Mouse (Mus musculus) lung, postnatal 25 days (tissue): ENCODE measurements around the gene Pappa2.

Source experiments
- DNase-seq: peaks from one replicate; pipeline ENCODE4 v3.0.0; 2022; ENCODE audit warnings: low spot score

Gene Pappa2

DNA sequence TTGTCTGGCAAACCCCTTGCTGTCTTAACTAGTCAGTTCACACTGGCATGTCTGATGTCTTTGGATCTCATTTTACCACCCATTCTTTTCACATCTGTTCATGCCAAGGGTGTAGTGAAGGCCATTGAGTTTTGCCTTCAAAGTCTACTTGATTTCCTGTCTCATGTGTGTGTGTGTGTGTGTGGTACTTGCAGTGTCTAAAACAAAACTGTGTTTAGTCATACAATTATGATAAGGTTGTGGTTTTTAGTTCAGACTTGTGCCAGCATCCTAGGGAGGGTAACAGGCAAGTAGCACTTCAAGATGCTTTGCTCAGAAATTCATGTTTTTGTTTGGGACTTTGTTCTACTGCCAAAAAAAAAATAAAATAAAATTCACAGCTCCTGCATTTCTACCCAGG is 216.1 kb downstream of the Pappa2 start:
- DNase-seq, result no peak

GRCm38 (mm10) chr1:158748356-158749096 is 231.8 kb downstream of the Pappa2 start:
- no peak for DNase-seq

GRCm38 (mm10) chr1:158741449-158741848 is 238.8 kb downstream of the Pappa2 start:
- DNase-seq, result no peak

DNA sequence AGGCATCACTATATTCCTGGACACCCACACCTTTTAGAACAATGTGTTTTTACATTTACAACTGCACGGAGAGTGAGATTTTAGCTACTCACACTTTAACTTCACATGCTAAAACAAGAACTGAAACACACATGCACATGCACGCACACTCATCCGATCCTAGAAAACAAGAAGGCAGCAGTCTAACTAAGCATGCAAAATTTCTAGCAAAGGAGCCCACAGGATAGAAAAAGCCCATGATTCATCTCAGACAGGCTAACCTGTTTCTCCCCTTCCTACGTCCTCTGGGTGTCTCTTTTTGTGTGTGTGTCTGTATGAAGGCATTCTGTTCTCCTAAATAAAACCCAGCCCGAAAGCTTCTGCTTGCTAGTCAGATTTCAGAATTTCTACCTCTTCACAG is 239.3 kb downstream of the Pappa2 start:
- no peak for DNase-seq

- no peak for DNase-seq
Observed at GRCm38 (mm10) chr1:158740161-158740766, 240.0 kb downstream of the Pappa2 start.

GRCm38 (mm10) chr1:158739132-158739919 is 241.0 kb downstream of the Pappa2 start:
- no peak for DNase-seq

- DNase-seq, result no peak
Observed at GRCm38 (mm10) chr1:158732868-158733496, 247.3 kb downstream of the Pappa2 start.

DNA sequence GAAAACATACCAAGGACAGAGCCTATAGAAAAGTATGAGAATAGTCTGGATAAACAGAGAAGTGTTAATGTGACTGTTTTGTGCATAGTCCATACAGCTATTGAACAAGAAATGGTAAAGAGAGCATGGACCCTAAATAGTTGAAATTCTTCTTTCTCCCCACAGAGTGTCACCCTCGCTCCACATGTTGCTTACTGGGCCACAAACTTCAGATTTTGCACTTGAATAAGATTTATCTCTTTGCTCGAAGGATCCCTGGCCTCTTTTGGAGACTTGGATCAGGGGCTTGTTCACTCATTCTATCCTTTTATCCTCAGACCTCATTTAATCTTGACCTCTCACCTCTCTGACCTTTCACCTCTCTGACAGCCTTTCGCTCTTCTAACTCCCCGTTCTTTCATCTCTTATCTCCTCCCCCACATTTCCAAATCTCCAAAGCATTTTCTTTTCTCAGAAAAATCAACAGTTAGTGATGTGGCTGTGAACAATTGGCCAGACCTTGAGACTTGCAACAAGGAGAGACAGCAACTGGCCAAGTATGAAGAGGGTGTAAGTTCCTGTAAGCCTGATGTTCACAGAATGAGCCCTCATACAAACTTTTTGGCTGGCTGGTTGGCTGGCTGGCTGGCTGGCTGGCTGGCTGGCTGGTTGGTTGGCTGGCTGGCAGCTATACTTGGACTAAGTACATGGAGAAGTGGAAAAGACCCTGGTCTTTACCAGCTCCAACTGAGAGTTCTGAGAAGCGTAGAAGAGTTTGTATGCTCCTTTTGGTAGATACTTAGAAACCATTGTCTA is 266.8 kb downstream of the Pappa2 start:
- peak; percentile 16 for DNase-seq

DNA sequence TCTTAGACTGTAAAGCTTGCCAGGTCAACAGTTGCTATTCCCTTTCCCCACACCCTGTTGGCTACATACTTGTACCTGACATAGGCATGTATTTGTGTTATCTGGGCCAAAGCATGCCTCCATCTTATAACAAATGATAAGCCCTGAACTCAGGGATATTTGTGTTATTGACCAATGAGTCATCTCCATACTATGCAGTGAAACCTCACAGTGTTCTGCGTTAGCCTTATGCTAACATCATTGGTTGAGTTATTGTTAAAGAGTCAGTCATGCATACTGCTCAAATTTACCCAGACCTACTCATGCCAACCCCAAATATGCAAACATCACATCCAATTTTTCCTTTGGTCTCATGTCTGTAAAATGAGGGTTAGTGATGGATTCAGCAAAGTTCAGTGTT is 279.0 kb downstream of the Pappa2 start:
- DNase-seq, result no peak

DNA sequence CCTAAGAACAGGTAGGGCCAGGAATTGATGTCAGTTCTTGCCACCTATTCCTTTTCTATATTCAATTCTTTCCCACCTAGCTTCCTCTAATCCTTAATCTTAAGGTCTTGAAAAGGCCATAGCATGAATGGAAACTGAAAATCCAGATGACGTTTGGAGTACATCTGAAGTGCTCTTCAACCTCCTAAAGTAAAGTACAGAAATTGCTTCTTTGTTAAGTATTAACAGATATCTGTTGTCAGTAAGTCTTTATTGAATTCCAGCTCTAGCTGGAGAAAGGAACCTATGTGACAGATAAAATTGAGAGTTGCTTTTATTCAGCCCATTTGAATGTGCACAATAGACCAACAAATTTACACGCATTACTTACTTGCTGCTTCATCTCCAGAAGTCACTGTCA is 280.1 kb downstream of the Pappa2 start:
- peak; percentile 1 for DNase-seq

- DNase-seq, result peak; percentile 67
Observed at GRCm38 (mm10) chr1:158699276-158699675, 281.0 kb downstream of the Pappa2 start.

DNA sequence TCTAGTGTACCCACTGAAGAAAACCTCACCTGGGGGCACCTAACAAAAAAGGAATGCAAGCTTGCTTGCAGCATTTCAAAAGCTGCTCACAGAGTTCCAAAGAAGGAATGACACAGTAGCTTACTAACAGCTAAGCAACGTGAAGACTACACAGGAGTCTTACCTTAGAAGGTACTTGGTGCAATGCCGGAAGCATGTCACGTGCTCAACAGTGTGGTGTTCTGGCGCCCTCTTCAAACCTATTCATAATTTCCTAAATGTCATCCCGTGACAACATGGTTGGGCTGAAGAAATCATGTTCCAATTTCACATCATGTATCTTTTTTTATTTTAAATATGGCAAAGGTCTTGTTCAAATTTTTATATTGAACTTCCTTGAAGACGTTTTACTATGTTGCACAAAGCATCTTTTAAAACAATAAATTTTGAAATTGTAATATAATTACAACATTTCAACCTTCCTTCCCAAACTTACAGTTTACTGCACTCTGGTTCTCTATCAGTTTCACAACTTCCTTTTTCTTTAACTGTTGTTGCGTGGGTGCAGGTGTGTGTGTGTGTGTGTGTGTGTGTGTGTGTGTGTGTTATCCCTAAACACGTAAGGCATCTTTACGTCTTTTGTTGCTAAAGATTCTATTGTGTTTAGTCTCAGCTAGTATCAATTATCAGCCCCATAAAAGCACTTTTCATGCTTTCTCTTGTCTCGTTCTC is 282.3 kb downstream of the Pappa2 start:
- no peak for DNase-seq

DNA sequence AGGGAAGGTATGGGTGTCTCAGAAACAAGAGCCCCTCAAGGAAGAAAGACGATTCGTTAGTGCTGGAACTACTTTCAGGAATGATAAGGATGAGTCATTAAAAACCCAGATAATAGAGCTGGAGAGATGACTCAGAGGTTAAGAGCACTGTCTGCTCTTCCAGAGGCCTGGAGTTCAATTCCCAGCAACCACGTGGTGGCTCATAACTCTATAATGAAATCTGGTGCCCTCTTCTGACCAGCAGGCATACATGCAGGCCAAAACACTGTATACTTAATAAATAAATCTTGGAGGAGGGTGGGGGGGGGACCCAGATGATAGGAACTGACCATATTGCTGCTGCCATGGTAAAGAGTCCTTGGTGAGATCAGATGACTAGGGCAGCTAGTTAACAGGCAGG is 282.9 kb downstream of the Pappa2 start:
- no peak for DNase-seq

GRCm38 (mm10) chr1:158687726-158688125 is 292.6 kb downstream of the Pappa2 start:
- no peak for DNase-seq

- DNase-seq, result peak; percentile 66
Observed at GRCm38 (mm10) chr1:158669971-158670592, 310.2 kb downstream of the Pappa2 start.

DNA sequence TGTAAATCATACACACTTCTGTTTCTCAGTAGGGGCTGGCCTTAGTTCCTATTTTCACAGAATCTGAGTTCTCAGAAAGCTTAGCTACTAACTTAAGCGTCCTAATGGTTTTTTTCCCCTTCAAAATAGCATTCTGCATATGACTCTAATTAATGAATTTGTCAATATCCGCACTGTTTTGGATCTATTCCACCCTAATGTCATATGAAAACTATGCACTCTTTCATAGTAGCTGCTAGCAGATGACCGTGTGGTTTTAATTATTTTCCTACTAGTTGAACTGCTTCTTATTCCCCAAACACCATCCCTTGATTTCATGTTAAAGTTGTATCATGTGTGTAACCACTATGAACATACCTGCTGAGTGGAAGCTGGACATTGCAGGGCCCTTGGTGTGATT is 314.3 kb downstream of the Pappa2 start:
- DNase-seq, result no peak
